Mouse (Mus musculus) lung, adult 2 months (tissue): ENCODE measurements at regions not wholly inside any gene's neighbourhood (a gene's known extent, or its start where the extent isn't known, plus 50 kb on each side); places are given as distances from the start of the nearest gene placed in this dataset.

ENCODE experiments used
- CTCF ChIP-seq: fragments of 200-500 bp; IDR thresholded peaks from 2 replicates; pipeline ENCODE4 v1.5.1; 2011; ENCODE audit warnings: mild to moderate bottlenecking, low read length, control low read depth; ENCODE audit not compliant: insufficient read depth
- POLR2A ChIP-seq: fragments of 200-500 bp; IDR thresholded peaks from 2 replicates; pipeline ENCODE4 v1.6.1; 2011; ENCODE audit warnings: low read depth, mild to moderate bottlenecking, control low read depth, low read length, borderline replicate concordance; ENCODE audit errors: extremely low read depth

DNA sequence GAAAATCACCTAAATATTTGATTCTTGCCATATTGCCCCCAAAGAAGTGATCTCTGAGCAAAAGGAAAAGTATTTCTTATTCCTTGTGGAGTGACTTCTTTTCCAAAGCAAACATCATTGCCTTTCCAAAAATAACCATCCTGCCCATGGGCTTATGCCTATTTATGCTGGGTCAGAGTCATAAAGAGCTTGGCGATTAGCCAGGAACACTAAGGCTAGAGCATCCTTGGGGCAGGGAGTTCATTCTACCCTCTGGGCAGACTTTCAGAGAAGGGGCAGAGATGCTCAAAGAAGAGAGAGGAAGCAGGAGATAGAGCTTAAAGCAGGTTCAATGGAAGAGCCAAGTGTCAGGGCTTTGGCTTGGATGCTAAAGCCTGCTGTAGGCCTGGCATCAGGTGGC lies 203.1 kb upstream of the Gmds start:
- TF ChIP-seq POLR2A (no peak), CTCF (no peak)
